8 mouse cellular contexts compared by ENCODE assay signal in genomic region chr10:79853860-79854795, GRCm38 (mm10). TPM values are rescaled to one million over a fixed set of nuclear protein-coding genes. Genes with fewer than 3 reads are reported as not detected.
DNase-seq lines count a peak whose midpoint lies in the region; ATAC-seq and TF ChIP-seq lines count a peak whose summit lies in the region.

Gene Ptbp1, plus strand, starts transcription at chr10:79854427.

- peak; percentile 100 for DNase-seq in MN1 (ENCODE audit: low spot score)
- peak; percentile 99 for DNase-seq in cerebellum, adult 9-10 months
- peak; percentile 100 for DNase-seq in hindbrain, embryonic 10.5 days (ENCODE audit: low spot score)
- DNase-seq in layer of hippocampus, adult 9-11 months: peak; percentile 100
- DNase-seq in lung, postnatal 0 days (ENCODE audit: low spot score): peak; percentile 100
- DNase-seq in ovary, postnatal 14 days (ENCODE audit: low spot score): peak; percentile 97
- peak; percentile 99 for DNase-seq in thymus, postnatal 14 days

- H3K4me1 ChIP-seq in hindbrain, embryonic 10.5 days (replicated peaks): peaks cover 59% of the 10 kb centered on the region
- H3K4me1 ChIP-seq in lung, postnatal 0 days (ENCODE audit: insufficient read depth, low read depth, low read length): peaks cover 51% of the 10 kb centered on the region

- peak within 1 kb of the TSS; percentile 100 for H3K27ac ChIP-seq in hindbrain, embryonic 10.5 days
- H3K27ac ChIP-seq in lung, postnatal 0 days (ENCODE audit: low read length): peak within 1 kb of the TSS; percentile 99

- ATAC-seq in frontal cortex, adult (ENCODE audit: low TSS enrichment): peak; percentile 86
- ATAC-seq in lung, postnatal 0 days: peak; percentile 90

- under 1% methylated on average over 75 of the region's 75 CpGs for WGBS in hindbrain, embryonic 10.5 days
- under 1% methylated on average over 74 of the region's 75 CpGs for WGBS in lung, postnatal 0 days

- H3K9ac ChIP-seq in lung, postnatal 0 days (replicated peaks; ENCODE audit: low read depth): peak within 1 kb of the TSS; percentile 78

- peaks cover 45% of the 10 kb centered on the region for H3K36me3 ChIP-seq in hindbrain, embryonic 10.5 days
- H3K36me3 ChIP-seq in lung, postnatal 0 days (ENCODE audit: insufficient read depth, low read length): no peaks in the 10 kb centered on the region

- H3K4me2 ChIP-seq in lung, postnatal 0 days (replicated peaks; ENCODE audit: low read depth, low read length): peak within 1 kb of the TSS; percentile 89

- TF ChIP-seq EP300 in lung, postnatal 0 days (IDR thresholded peaks at IDR 0.05): no peak; the same call in 1 of the 2 replicates

- TF ChIP-seq CTCF in lung, postnatal 0 days (IDR thresholded peaks at IDR 0.05): no peak

- H3K9me3 ChIP-seq in hindbrain, embryonic 10.5 days: no peaks in the 10 kb centered on the region
- H3K9me3 ChIP-seq in lung, postnatal 0 days (ENCODE audit: low read length): no peaks in the 10 kb centered on the region

- H3K27me3 ChIP-seq in hindbrain, embryonic 10.5 days (ENCODE audit: insufficient read depth, poor library complexity, severe bottlenecking): no peaks in the 10 kb centered on the region
- H3K27me3 ChIP-seq in lung, postnatal 0 days (replicated peaks; ENCODE audit: insufficient read depth, low read length): no peaks in the 10 kb centered on the region

- peak within 1 kb of the TSS; percentile 98 for H3K4me3 ChIP-seq in hindbrain, embryonic 10.5 days
- peak within 1 kb of the TSS; percentile 71 for H3K4me3 ChIP-seq in lung, postnatal 0 days (ENCODE audit: low read depth, low read length)

RNA-seq across cellular contexts. Expression of gene Ptbp1, which starts in this region (rescaled TPM):
- polyA plus RNA-seq in hindbrain, embryonic 10.5 days (2016; fragmentation: Nextera tagmentation; extraction: Ambion mirVana): 288 and 338 TPM in 2 replicates
- 107 and 109 TPM in 2 replicates for polyA plus RNA-seq in lung, postnatal 0 days (2015; fragmentation: Nextera tagmentation; extraction: Ambion mirVana)

Comparison
In these comparisons a context has a peak if more than half of its experiments do, and no peak if none do; other contexts are left out.
1. Peak in every context shown above with its lines: DNase-seq, ATAC-seq, H3K4me3 ChIP-seq and H3K27ac ChIP-seq.